Mouse (Mus musculus): ENCODE measurements at regions not wholly inside any gene's neighbourhood (a gene's known extent, or its start where the extent isn't known, plus 50 kb on each side); places are given as distances from the start of the nearest gene placed in this dataset.
"Not testable (repeated sequence)": the region's sequence is repeated elsewhere in the genome, so short reads cannot be mapped to it uniquely, and the experiment has no call there.

GRCm38 (mm10) chrX:15322207-15322839 lies 1111.4 kb downstream of the H2al1n start:
- Histone ChIP-seq H3K27me3 (replicated peaks; ENCODE audit: control insufficient read depth, insufficient read depth, low read length) (no peaks in the 10 kb centered on the region), H3K4me3 (ENCODE audit: low read length) (no peak overlapping the region), H3K9ac (ENCODE audit: low read depth, low read length) (no peak overlapping the region), H3K4me1 (ENCODE audit: control insufficient read depth, insufficient read depth, low read depth, low read length) (no peaks in the 10 kb centered on the region), H3K36me3 (ENCODE audit: control insufficient read depth, insufficient read depth, low read length) (no peaks in the 10 kb centered on the region), H3K9me3 (ENCODE audit: control insufficient read depth, low read length) (no peaks in the 10 kb centered on the region), H3K27ac (ENCODE audit: low read depth, low read length) (no peak overlapping the region), H3K4me2 (ENCODE audit: low read length) (peak overlapping the region; percentile 13; the same call in 1 of the 2 replicates)
- ATAC-seq = no peak
- 9% methylated on average over 7 of the region's 7 CpGs for WGBS

- Histone ChIP-seq H3K4me3 (ENCODE audit: low read length) (no peak overlapping the region), H3K4me1 (ENCODE audit: control insufficient read depth, insufficient read depth, low read depth, low read length) (no peaks in the 10 kb centered on the region), H3K4me2 (ENCODE audit: low read length) (no peak overlapping the region), H3K27ac (ENCODE audit: low read depth, low read length) (no peak overlapping the region), H3K9ac (ENCODE audit: low read depth, low read length) (no peak overlapping the region), H3K27me3 (replicated peaks; ENCODE audit: control insufficient read depth, insufficient read depth, low read length) (no peaks in the 10 kb centered on the region), H3K9me3 (ENCODE audit: control insufficient read depth, low read length) (no peaks in the 10 kb centered on the region), H3K36me3 (ENCODE audit: control insufficient read depth, insufficient read depth, low read length) (no peaks in the 10 kb centered on the region)
- no peak for ATAC-seq
- WGBS = 50% methylated on average over 5 of the region's 5 CpGs
Measured at GRCm38 (mm10) chrX:15322958-15323357, 1112.0 kb downstream of the H2al1n start.

- ATAC-seq; H3K4me1 ChIP-seq (ENCODE audit: control insufficient read depth, insufficient read depth, low read depth, low read length); H3K4me2 ChIP-seq (ENCODE audit: low read length); H3K9ac ChIP-seq (ENCODE audit: low read depth, low read length); H3K36me3 ChIP-seq (ENCODE audit: control insufficient read depth, insufficient read depth, low read length); H3K27ac ChIP-seq (ENCODE audit: low read depth, low read length); H3K4me3 ChIP-seq (ENCODE audit: low read length); H3K9me3 ChIP-seq (ENCODE audit: control insufficient read depth, low read length); H3K27me3 ChIP-seq (replicated peaks; ENCODE audit: control insufficient read depth, insufficient read depth, low read length): not testable (repeated sequence)
- WGBS = 81% methylated on average over 6 of the region's 6 CpGs
Measured at GRCm38 (mm10) chrX:15365135-15365534, 1154.2 kb downstream of the H2al1n start.
